Mouse (Mus musculus) CH12.LX (cell line): ENCODE measurements around the gene Calhm5. TPM values are rescaled to one million over a fixed set of nuclear protein-coding genes. Genes with fewer than 3 reads are reported as not detected.
A peak's percentile ranks its signal among the peaks of the same experiment; 100 is the strongest.

Experiments
- DNase-seq: peaks from one replicate; pipeline ENCODE4 v3.0.0-alpha.2; 2013; ENCODE audit errors: extremely low read depth
- H3K27ac ChIP-seq: 2 replicates; pipeline ENCODE4 v1.5.1; 2012; ENCODE audit warnings: low read depth, mild to moderate bottlenecking, control low read depth, moderate library complexity; ENCODE audit not compliant: insufficient read depth
- H3K27me3 ChIP-seq: replicated peaks from 2 replicates; pipeline ENCODE3; 2012; ENCODE audit warnings: inconsistent platforms
- H3K36me3 ChIP-seq, 2 experiments: replicated peaks in 1 of 2; 2 replicates each; pipeline versions ENCODE3 to v1.6.1; 2012; ENCODE audit warnings: inconsistent platforms in 1 of 2, low read length in 1 of 2, mild to moderate bottlenecking in 1 of 2, mixed read lengths in 1 of 2, moderate library complexity in 1 of 2; ENCODE audit not compliant: control insufficient read depth in 1 of 2, insufficient read depth in 1 of 2
- H3K4me1 ChIP-seq, 2 experiments: 2 replicates each; pipeline ENCODE4 v1.6.1; 2012; ENCODE audit warnings: inconsistent platforms in 1 of 2, moderate library complexity in 1 of 2; ENCODE audit not compliant: insufficient read depth in 2 of 2, control insufficient read depth in 1 of 2
- H3K4me2 ChIP-seq: 2 replicates; pipeline ENCODE4 v1.6.1; 2012; ENCODE audit warnings: low read depth, mild to moderate bottlenecking, control low read depth; ENCODE audit not compliant: poor library complexity, insufficient read depth, severe bottlenecking
- H3K4me3 ChIP-seq, 3 experiments: fragments of 150-350 bp in 1 of 3; sonication (generic) in 1 of 3; replicated peaks in 1 of 3; 2 replicates each; pipeline versions ENCODE3 to v1.5.1; 2011 to 2012; ENCODE audit warnings: low read depth in 2 of 3, low read length in 2 of 3, mild to moderate bottlenecking in 2 of 3, moderate library complexity in 2 of 3, control low read depth in 1 of 3, improper control_type of control experiment in 1 of 3, inconsistent platforms in 1 of 3, mixed read lengths in 1 of 3; ENCODE audit not compliant: poor library complexity in 1 of 3
- H3K79me2 ChIP-seq: replicated peaks from 2 replicates; pipeline ENCODE4 v1.6.1; 2012; ENCODE audit warnings: mild to moderate bottlenecking, moderate library complexity; ENCODE audit not compliant: control insufficient read depth, poor library complexity, insufficient read depth, severe bottlenecking; ENCODE audit errors: extremely low read depth
- H3K9ac ChIP-seq: 2 replicates; pipeline ENCODE4 v1.6.1; 2012; ENCODE audit warnings: low read depth, mild to moderate bottlenecking, control low read depth, moderate library complexity; ENCODE audit not compliant: insufficient read depth
- H3K9me3 ChIP-seq: replicated peaks from 2 replicates; pipeline ENCODE3; 2012; ENCODE audit warnings: low read length, inconsistent platforms, mixed read lengths
- BHLHE40 ChIP-seq: IDR thresholded peaks from 2 replicates; pipeline ENCODE4 v1.6.1; 2011; ENCODE audit warnings: mild to moderate bottlenecking, low read depth, low read length, improper control_type of control experiment
- CHD2 ChIP-seq: IDR thresholded peaks from 2 replicates; pipeline ENCODE4 v1.6.1; 2011; ENCODE audit warnings: low read length, improper control_type of control experiment
- CTCF ChIP-seq, 2 experiments: IDR thresholded peaks in 1 of 2; conservative IDR thresholded peaks in 1 of 2; 2 replicates each; pipeline ENCODE4 v1.5.1; 2011 to 2012; ENCODE audit warnings: low read depth in 2 of 2, low read length in 2 of 2, improper control_type of control experiment in 1 of 2, inconsistent platforms in 1 of 2, mild to moderate bottlenecking in 1 of 2, moderate library complexity in 1 of 2
- E2F4 ChIP-seq: IDR thresholded peaks from 2 replicates; pipeline ENCODE4 v1.6.1; 2011; ENCODE audit warnings: low read depth, low read length, improper control_type of control experiment; ENCODE audit not compliant: insufficient replicate concordance
- ELF1 ChIP-seq: IDR thresholded peaks from 2 replicates; pipeline ENCODE4 v1.6.1; 2014; ENCODE audit warnings: low read depth, mild to moderate bottlenecking, inconsistent platforms, low read length, improper control_type of control experiment
- EP300 ChIP-seq: IDR thresholded peaks from 2 replicates; pipeline ENCODE4 v1.6.1; 2011; ENCODE audit warnings: low read length, improper control_type of control experiment
- ETS1 ChIP-seq: conservative IDR thresholded peaks from 2 replicates; pipeline ENCODE4 v1.6.1; 2012; ENCODE audit warnings: low read depth, mild to moderate bottlenecking, inconsistent platforms, low read length, improper control_type of control experiment, moderate library complexity
- GABPA ChIP-seq: IDR thresholded peaks from 2 replicates; pipeline ENCODE4 v1.6.1; 2012; ENCODE audit warnings: low read depth, low read length, improper control_type of control experiment, inconsistent platforms; ENCODE audit not compliant: insufficient replicate concordance
- JUN ChIP-seq: IDR thresholded peaks from 2 replicates; pipeline ENCODE4 v1.6.1; 2011; ENCODE audit warnings: low read depth, mild to moderate bottlenecking, low read length, improper control_type of control experiment, moderate library complexity; ENCODE audit not compliant: insufficient read depth
- JUND ChIP-seq: conservative IDR thresholded peaks from 2 replicates; pipeline ENCODE4 v1.6.1; 2011; ENCODE audit warnings: low read depth, low read length, improper control_type of control experiment
- KAT2A ChIP-seq: IDR thresholded peaks from 2 replicates; pipeline ENCODE4 v1.6.1; 2012; ENCODE audit warnings: low read length, improper control_type of control experiment, inconsistent platforms; ENCODE audit not compliant: insufficient replicate concordance
- MAFK ChIP-seq: IDR thresholded peaks from 2 replicates; pipeline ENCODE4 v1.6.1; 2011; ENCODE audit warnings: low read length, improper control_type of control experiment; ENCODE audit not compliant: insufficient replicate concordance
- MEF2A ChIP-seq: IDR thresholded peaks from 2 replicates; pipeline ENCODE4 v1.6.1; 2014; ENCODE audit warnings: low read depth, mild to moderate bottlenecking, inconsistent platforms, low read length, improper control_type of control experiment, borderline replicate concordance
- MXI1 ChIP-seq: IDR thresholded peaks from 2 replicates; pipeline ENCODE4 v1.6.1; 2011; ENCODE audit warnings: mild to moderate bottlenecking, low read depth, low read length, improper control_type of control experiment
- PAX5 ChIP-seq: IDR thresholded peaks from 2 replicates; pipeline ENCODE4 v1.6.1; 2012; ENCODE audit warnings: low read length, inconsistent platforms, mixed read lengths
- RAD21 ChIP-seq: IDR thresholded peaks from 2 replicates; pipeline ENCODE4 v1.6.1; 2011; ENCODE audit warnings: low read depth, mild to moderate bottlenecking, low read length, improper control_type of control experiment, moderate library complexity
- RCOR1 ChIP-seq: conservative IDR thresholded peaks from 2 replicates; pipeline ENCODE4 v1.6.1; 2012; ENCODE audit warnings: low read depth, mild to moderate bottlenecking, inconsistent platforms, low read length, improper control_type of control experiment
- SIN3A ChIP-seq: IDR thresholded peaks from 2 replicates; pipeline ENCODE4 v1.6.1; 2012; ENCODE audit warnings: low read length, improper control_type of control experiment, inconsistent platforms
- SMC3 ChIP-seq: IDR thresholded peaks from 2 replicates; pipeline ENCODE4 v1.6.1; 2011; ENCODE audit warnings: low read depth, low read length, improper control_type of control experiment
- TCF12 ChIP-seq: IDR thresholded peaks from 2 replicates; pipeline ENCODE4 v1.6.1; 2014; ENCODE audit warnings: low read depth, mild to moderate bottlenecking, inconsistent platforms, low read length, improper control_type of control experiment
- USF2 ChIP-seq: conservative IDR thresholded peaks from 2 replicates; pipeline ENCODE4 v1.6.1; 2011; ENCODE audit warnings: low read depth, low read length, improper control_type of control experiment
- ZKSCAN1 ChIP-seq: IDR thresholded peaks from 2 replicates; pipeline ENCODE4 v1.6.1; 2012; ENCODE audit warnings: low read depth, inconsistent platforms, low read length, improper control_type of control experiment, borderline replicate concordance
- ZMIZ1 ChIP-seq: IDR thresholded peaks from 2 replicates; pipeline ENCODE4 v1.6.1; 2012; ENCODE audit warnings: low read depth, mild to moderate bottlenecking, inconsistent platforms, low read length, improper control_type of control experiment
- ZNF384 ChIP-seq: IDR thresholded peaks from 2 replicates; pipeline ENCODE4 v1.6.1; 2012; ENCODE audit warnings: low read depth, low read length, improper control_type of control experiment, inconsistent platforms
- dilution Hi-C: fragments of 300-500 bp; cut with MboI; formaldehyde crosslinking; loops from 2 replicates; pipeline ENCODE4 v1.14.3; 2020; ENCODE audit warnings: low sequenced_read_pairs; ENCODE audit not compliant: extremely low pct_unique_long_range_greater_than_20kb, extremely low pct_ligation_motif_present
- in situ Hi-C: fragments of 300-500 bp; cut with MboI; formaldehyde crosslinking; loops from 3 replicates; pipeline ENCODE4 v1.14.3; 2019; ENCODE audit warnings: low sequenced_read_pairs, low pct_ligation_motif_present, low pct_unique_long_range_greater_than_20kb, mixed read lengths
- polyA plus RNA-seq: library from polyadenylated mRNA; unstranded; fragments of >175 nt; gene quantifications from 2 replicates; pipeline ENCODE4 v1.2.1, GENCODE M21; 2012; ENCODE audit warnings: low read depth; ENCODE audit not compliant: insufficient read length
- total RNA-seq, 2 experiments: library from RNA; depleted of rRNA; stranded (reverse); fragments of 300-350 nt in 1 of 2; fragments of >200 nt in 1 of 2; gene quantifications; 2 replicates each; pipeline ENCODE4 v1.2.3; 2012 to 2014

The Calhm5 gene
- total and polyA plus RNA-seq, 3 experiments = 0.09 to 0.28 TPM; not detected in 1

GRCm38 (mm10) chr10:34110863-34111465, 14.6 kb upstream of the Calhm5 start:
- Histone ChIP-seq H3K9me3 (no peaks in the 10 kb centered on the region), H3K4me1 (peaks cover 0 to 4% of the 10 kb centered on the region in 2 experiments; a peak in 1 of 4 replicates), H3K79me2 (no peaks in the 10 kb centered on the region), H3K27me3 (no peaks in the 10 kb centered on the region), H3K9ac (no peak overlapping the region), H3K27ac (no peak overlapping the region), H3K4me3 (no peak overlapping the region), H3K4me2 (peak overlapping the region; percentile 12), H3K36me3 (no peaks in the 10 kb centered on the region)
- dilution Hi-C loops = no loop called here
- no peak for DNase-seq
- in situ Hi-C loops = no loop called here
- no peak for TF ChIP-seq SMC3
- peak; percentile 45; the same call in 1 of the 2 replicates for TF ChIP-seq ZKSCAN1
- TF ChIP-seq RCOR1 = no peak
- no peak for TF ChIP-seq GABPA
- no peak for TF ChIP-seq USF2
- TF ChIP-seq BHLHE40 = peak; percentile 36; the same call in 1 of the 2 replicates
- TF ChIP-seq JUND = no peak

GRCm38 (mm10) chr10:34095964-34096363, 355 bp downstream of the Calhm5 start:
- no peaks in the 10 kb centered on the region for H3K36me3 ChIP-seq
- DNase-seq = no peak
- H3K4me2 ChIP-seq = peak overlapping the region; percentile 97
- H3K9me3 ChIP-seq = no peaks in the 10 kb centered on the region
- H3K27ac ChIP-seq = no peak overlapping the region
- dilution Hi-C loops = no loop called here
- H3K27me3 ChIP-seq = peaks cover 17% of the 10 kb centered on the region
- H3K4me3 ChIP-seq = peak overlapping the region in 2 of 3 experiments; percentile 9 to 38
- TF ChIP-seq ELF1 (no peak), CHD2 (no peak), TCF12 (no peak), ZMIZ1 (no peak), SIN3A (no peak), ZNF384 (peak; percentile 72)
- TF ChIP-seq, all 38 proteins: peak for 1
- in situ Hi-C loops = no loop called here
- Histone ChIP-seq H3K4me1 (peaks cover 4 to 31% of the 10 kb centered on the region in 2 experiments; a peak in 3 of 4 replicates), H3K9ac (no peak overlapping the region), H3K79me2 (no peaks in the 10 kb centered on the region)

DNA sequence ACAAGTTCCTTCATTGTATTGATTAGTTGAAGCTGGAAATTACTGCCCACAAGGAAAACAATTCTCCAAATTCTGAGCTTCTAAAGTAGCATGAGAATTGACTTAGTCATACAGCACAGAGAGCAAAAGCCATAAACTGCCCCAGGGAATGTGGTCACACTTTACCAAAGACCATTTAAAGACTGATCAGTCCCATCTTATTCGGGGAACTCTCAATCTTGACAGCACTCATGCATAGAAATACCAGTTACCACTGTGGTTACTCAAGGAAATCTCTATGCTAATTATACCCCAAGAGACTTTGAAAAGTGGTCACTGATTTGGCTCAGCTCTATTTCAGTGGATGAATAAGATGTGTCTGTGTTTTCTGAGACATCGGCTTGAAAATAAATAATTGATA, 1.2 kb downstream of the Calhm5 start:
- Histone ChIP-seq H3K4me3 (no peak overlapping the region), H3K36me3 (no peaks in the 10 kb centered on the region), H3K9ac (no peak overlapping the region), H3K79me2 (no peaks in the 10 kb centered on the region), H3K9me3 (no peaks in the 10 kb centered on the region), H3K27me3 (peaks cover 17% of the 10 kb centered on the region), H3K4me2 (peak overlapping the region; percentile 97; the same call in 1 of the 2 replicates), H3K4me1 (peaks cover 4 to 31% of the 10 kb centered on the region in 2 experiments; a peak in 3 of 4 replicates), H3K27ac (no peak overlapping the region)
- peak; percentile 67 for DNase-seq
- dilution Hi-C loops (no loop called here), in situ Hi-C loops (no loop called here)
- peak; percentile 54 for TF ChIP-seq ETS1
- peak; percentile 65 for TF ChIP-seq BHLHE40
- TF ChIP-seq JUND = no peak
- no peak for TF ChIP-seq ZKSCAN1
- TF ChIP-seq KAT2A = no peak
- TF ChIP-seq CHD2 = no peak
- no peak for TF ChIP-seq RAD21
- TF ChIP-seq EP300 = peak; percentile 48
- TF ChIP-seq MEF2A = peak; percentile 41; the same call in 1 of the 2 replicates
- peak; percentile 59; the same call in 1 of the 2 replicates for TF ChIP-seq MAFK
- TF ChIP-seq MXI1 = no peak
- no peak for TF ChIP-seq JUN
- no peak for TF ChIP-seq ZNF384
- TF ChIP-seq CTCF (conservative IDR thresholded peaks at IDR 0.05 in 1 of 2, IDR thresholded peaks at IDR 0.05 in 1 of 2; ENCODE audit: low read depth in 2 of 2, low read length in 2 of 2) = no peak
- no peak for TF ChIP-seq E2F4
- no peak for TF ChIP-seq PAX5
